Comparison of ENCODE assay signal across 11 mouse cellular contexts in the genomic region with DNA sequence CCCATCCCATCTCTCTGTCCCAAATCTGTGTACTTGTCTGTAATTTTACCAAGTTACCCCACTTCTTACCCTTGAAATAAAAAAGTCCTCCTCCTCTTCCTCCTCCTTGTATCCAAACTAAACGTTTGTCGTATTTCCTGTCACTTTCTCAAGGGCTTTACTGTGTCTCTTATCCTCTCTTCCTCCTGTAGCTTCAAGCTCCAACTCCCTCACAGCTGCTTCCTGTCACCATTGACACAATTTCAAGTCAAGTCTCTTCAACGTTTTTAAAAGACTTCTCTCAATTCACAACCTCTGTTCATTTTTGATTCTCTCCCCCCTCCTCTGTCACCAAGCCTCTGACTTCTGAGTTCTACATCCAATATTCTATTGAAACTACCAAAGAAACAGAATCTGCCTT. TPM values are rescaled to one million over a fixed set of nuclear protein-coding genes. Genes with fewer than 3 reads are reported as not detected.
DNase-seq lines count a peak whose midpoint lies in the region; ATAC-seq and TF ChIP-seq lines count a peak whose summit lies in the region.
"Had no signal": no experiment of that assay in that cellular context is flagged by ENCODE, and none has a peak within 500 bp of the region (broad histone marks: within the 10 kb centered on the region; RNA-seq: fewer than 3 reads in every experiment).

A gene (minus strand): TSS at position 119 of the 400 bp plus-strand sequence.

- no peak for TF ChIP-seq EP300 in heart, adult 2 months (IDR thresholded peaks at IDR 0.05; ENCODE audit: insufficient read depth, low read depth, low read length)

- H3K9ac ChIP-seq in heart, adult 2 months (ENCODE audit: low read depth, low read length), result no peak within 1 kb of the TSS
- no peak within 1 kb of the TSS for H3K9ac ChIP-seq in midbrain, embryonic 14.5 days (replicated peaks; ENCODE audit: low read length)

- H3K4me1 ChIP-seq in heart, adult 2 months (ENCODE audit: control insufficient read depth, insufficient read depth, low read length), result no peaks in the 10 kb centered on the region
- no peaks in the 10 kb centered on the region; the same call in 1 of the 2 replicates for H3K4me1 ChIP-seq in heart, embryonic 10.5 days
- H3K4me1 ChIP-seq in bone marrow, adult 2 months (ENCODE audit: control insufficient read depth, insufficient read depth, low read length), result no peaks in the 10 kb centered on the region; the same call in 1 of the 2 replicates
- H3K4me1 ChIP-seq in midbrain, embryonic 14.5 days (ENCODE audit: control insufficient read depth, insufficient read depth, low read length), result no peaks in the 10 kb centered on the region

- ATAC-seq in midbrain, embryonic 14.5 days (ENCODE audit: low FRiP score, low TSS enrichment), result no peak

- no peak for TF ChIP-seq CTCF in heart, adult 2 months (IDR thresholded peaks at IDR 0.05)
- no peak for TF ChIP-seq CTCF in bone marrow, adult 2 months (IDR thresholded peaks at IDR 0.05; ENCODE audit: control insufficient read depth, insufficient read depth, low read length)

- H3K36me3 ChIP-seq in heart, adult 2 months (ENCODE audit: control insufficient read depth, insufficient read depth, low read length), result no peaks in the 10 kb centered on the region
- H3K36me3 ChIP-seq in heart, embryonic 10.5 days, result no peaks in the 10 kb centered on the region
- H3K36me3 ChIP-seq in midbrain, embryonic 14.5 days (ENCODE audit: control insufficient read depth, insufficient read depth, low read length), result no peaks in the 10 kb centered on the region

- no peak within 1 kb of the TSS for H3K4me3 ChIP-seq in heart, adult 2 months
- H3K4me3 ChIP-seq in heart, embryonic 10.5 days, result no peak within 1 kb of the TSS
- H3K4me3 ChIP-seq in bone marrow, adult 2 months (replicated peaks; ENCODE audit: control insufficient read depth, low read depth, low read length), result peak within 1 kb of the TSS; percentile 29
- no peak within 1 kb of the TSS for H3K4me3 ChIP-seq in midbrain, embryonic 14.5 days (replicated peaks; ENCODE audit: low read depth, low read length)

- no peak for DNase-seq in heart, adult 2 months
- DNase-seq in heart, embryonic 10.5 days (ENCODE audit: low spot score), result no peak
- peak in 1 of 2 experiments; percentile 19 for DNase-seq in heart, postnatal 10 days
- no peak for DNase-seq in midbrain, embryonic 14.5 days
- no peak for DNase-seq in frontal cortex, postnatal 14 days (ENCODE audit: low spot score in 2 of 2)
- DNase-seq in ovary, postnatal 36 days (ENCODE audit: low spot score), result no peak
- no peak for DNase-seq in c-Kit-positive CD71-positive TER-119-positive erythroid progenitor cells, embryonic 14.5 days (ENCODE audit: low spot score)
- DNase-seq: cerebellum, adult 9-10 months; kidney, adult 2 months had no signal

- H3K4me2 ChIP-seq in midbrain, embryonic 14.5 days (ENCODE audit: low read length), result no peak within 1 kb of the TSS

- H3K79me2 ChIP-seq in heart, adult 2 months (replicated peaks; ENCODE audit: control insufficient read depth, insufficient read depth, low read length), result no peaks in the 10 kb centered on the region

- H3K9me3 ChIP-seq in heart, embryonic 10.5 days, result no peaks in the 10 kb centered on the region
- H3K9me3 ChIP-seq in midbrain, embryonic 14.5 days (ENCODE audit: control insufficient read depth, low read length), result no peaks in the 10 kb centered on the region

- intact Hi-C loops in heart, adult 2 months (cut with DNase I), result no loop called here
- intact Hi-C loops in heart, postnatal 10 days (cut with DNase I), result no loop called here

- WGBS in heart, adult 2 months, result 21% methylated on average over 3 of the region's 3 CpGs
- 54% methylated on average over 3 of the region's 3 CpGs for WGBS in heart, embryonic 10.5 days
- 2% methylated on average over 3 of the region's 3 CpGs for WGBS in bone marrow, adult 2 months
- WGBS in midbrain, embryonic 14.5 days, result 78% methylated on average over 3 of the region's 3 CpGs

- H3K27me3 ChIP-seq in heart, adult 2 months (ENCODE audit: control insufficient read depth, insufficient read depth, low read length), result no peaks in the 10 kb centered on the region
- H3K27me3 ChIP-seq in heart, embryonic 10.5 days (ENCODE audit: insufficient read depth, poor library complexity, severe bottlenecking), result no peaks in the 10 kb centered on the region
- no peaks in the 10 kb centered on the region for H3K27me3 ChIP-seq in midbrain, embryonic 14.5 days (ENCODE audit: control insufficient read depth, insufficient read depth, low read length)

- no peak for TF ChIP-seq POLR2A in heart, adult 2 months (IDR thresholded peaks at IDR 0.05; ENCODE audit: insufficient read depth, low read depth, low read length)
- TF ChIP-seq POLR2A in bone marrow, adult 2 months (IDR thresholded peaks at IDR 0.05; ENCODE audit: borderline replicate concordance, control insufficient read depth, low read depth, low read length), result no peak

- no peak within 1 kb of the TSS for H3K27ac ChIP-seq in heart, adult 2 months
- H3K27ac ChIP-seq in heart, embryonic 10.5 days, result no peak within 1 kb of the TSS
- H3K27ac ChIP-seq in bone marrow, adult 2 months (ENCODE audit: control insufficient read depth, insufficient read depth, low read depth, low read length, poor library complexity), result peak within 1 kb of the TSS; percentile 15; the same call in 1 of the 2 replicates
- no peak within 1 kb of the TSS for H3K27ac ChIP-seq in midbrain, embryonic 14.5 days (replicated peaks; ENCODE audit: low read depth, low read length)

RNA-seq across cellular contexts. Expression of the gene that starts here (rescaled TPM):
- 10 to 100 TPM; 32.7 to 36.0 TPM for total RNA-seq in heart, adult 2 months (2021)
- polyA plus RNA-seq in heart, adult 2 months (2012; rRNA removed), result 8.2 and 15.3 TPM in 2 replicates
- polyA plus RNA-seq in heart, embryonic 10.5 days (2016; fragmentation: Nextera tagmentation; extraction: Ambion mirVana), result 1.2 and 2.6 TPM in 2 replicates
- 13.3 and 30.0 TPM in 2 replicates for polyA plus RNA-seq in bone marrow, adult 2 months (2011; ENCODE audit: insufficient read depth, insufficient read length, low replicate concordance, missing spikeins)
- total RNA-seq in heart, postnatal 10 days (2021), result 10 to 100 TPM; 14.4 to 18.8 TPM
- 0.22 and 10.6 TPM in 2 replicates for polyA plus RNA-seq in midbrain, embryonic 14.5 days (2014; fragmentation: Nextera tagmentation; extraction: Ambion mirVana)
- total RNA-seq: ES-E14 had no signal
